Mouse (Mus musculus) liver, embryonic 15.5 days (tissue): Measurements from ENCODE around the gene Grpel1. TPM values are rescaled to one million over a fixed set of nuclear protein-coding genes. Genes with fewer than 3 reads are reported as not detected.

ENCODE experiments used
- ATAC-seq: fragments of 200-750 bp; cut with Nextera tagmentation; 2 replicates; pipeline ENCODE4 v1.8.0; 2017; ENCODE audit warnings: moderate number of reproducible peaks, mild to moderate bottlenecking, moderate library complexity; ENCODE audit not compliant: insufficient read depth
- H3K27ac ChIP-seq: fragments of 300-500 bp; sonication (generic); replicated peaks from 2 replicates; pipeline ENCODE4 v1.5.1; 2015; ENCODE audit warnings: mild to moderate bottlenecking, inconsistent platforms
- H3K27me3 ChIP-seq: fragments of 300-500 bp; sonication (generic); 2 replicates; pipeline ENCODE4 v1.6.1; 2015; ENCODE audit warnings: mild to moderate bottlenecking, inconsistent platforms
- H3K36me3 ChIP-seq: fragments of 300-500 bp; sonication (generic); replicated peaks from 2 replicates; pipeline ENCODE4 v1.6.1; 2015; ENCODE audit warnings: moderate library complexity, mild to moderate bottlenecking, inconsistent platforms
- H3K4me1 ChIP-seq: fragments of 300-500 bp; sonication (generic); replicated peaks from 2 replicates; pipeline ENCODE4 v1.6.1; 2015; ENCODE audit warnings: inconsistent platforms
- H3K4me2 ChIP-seq: fragments of 300-500 bp; sonication (generic); 2 replicates; pipeline ENCODE4 v1.6.1; 2015; ENCODE audit warnings: moderate library complexity, mild to moderate bottlenecking, inconsistent platforms
- H3K4me3 ChIP-seq: fragments of 300-500 bp; sonication (generic); replicated peaks from 2 replicates; pipeline ENCODE4 v1.5.1; 2015; ENCODE audit warnings: mild to moderate bottlenecking, inconsistent platforms
- H3K9ac ChIP-seq: fragments of 300-500 bp; sonication (generic); 2 replicates; pipeline ENCODE4 v1.6.1; 2015; ENCODE audit warnings: moderate library complexity, mild to moderate bottlenecking, inconsistent platforms
- H3K9me3 ChIP-seq: fragments of 300-500 bp; sonication (generic); replicated peaks from 2 replicates; pipeline ENCODE4 v1.6.1; 2016; ENCODE audit warnings: inconsistent platforms
- WGBS: fragments of 180-500 bp; shearing (Covaris S2); methylation state at CpG from one replicate; pipeline ENCODE4 v1.1.7; 2015; ENCODE audit warnings: mixed read lengths; ENCODE audit not compliant: insufficient replicate concordance; 5-methylcytosine and 5-hydroxymethylcytosine counted together
- polyA plus RNA-seq: library from polyadenylated mRNA; unstranded; fragments of >200 nt; fragmentation: Nextera tagmentation; extraction: Ambion mirVana; gene quantifications from 2 replicates; pipeline ENCODE4 v1.2.1, GENCODE M21; 2015

The Grpel1 gene
- polyA plus RNA-seq, result 36.9 and 37.0 TPM in 2 replicates

GRCm38 (mm10) chr5:36464709-36465661 is at the start of gene Grpel1:
TSS of gene Grpel1 (plus strand) at chr5:36464998.
- ATAC-seq, result peak; percentile 94
- Histone ChIP-seq H3K4me3 (peak within 1 kb of the TSS; percentile 87), H3K9me3 (no peaks in the 10 kb centered on the region), H3K4me1 (peaks cover 34% of the 10 kb centered on the region), H3K27ac (peak within 1 kb of the TSS; percentile 85), H3K9ac (peak within 1 kb of the TSS; percentile 79), H3K36me3 (peaks cover 25% of the 10 kb centered on the region), H3K27me3 (no peaks in the 10 kb centered on the region), H3K4me2 (peak within 1 kb of the TSS; percentile 94)
- under 1% methylated on average over 68 of the region's 68 CpGs for WGBS

- ATAC-seq, result no peak
- 45% methylated on average over 3 of the region's 3 CpGs for WGBS
- Histone ChIP-seq H3K36me3 (no peaks in the 10 kb centered on the region), H3K27ac (no peak overlapping the region), H3K9ac (no peak overlapping the region), H3K4me1 (no peaks in the 10 kb centered on the region), H3K27me3 (no peaks in the 10 kb centered on the region), H3K4me2 (no peak overlapping the region), H3K4me3 (no peak overlapping the region), H3K9me3 (no peaks in the 10 kb centered on the region)
Observed at GRCm38 (mm10) chr5:36419861-36420260, 44.9 kb upstream of the Grpel1 start.

GRCm38 (mm10) chr5:36422689-36423088 is 42.1 kb upstream of the Grpel1 start:
- Histone ChIP-seq H3K9me3 (no peaks in the 10 kb centered on the region), H3K9ac (no peak overlapping the region), H3K4me1 (no peaks in the 10 kb centered on the region), H3K36me3 (no peaks in the 10 kb centered on the region), H3K4me2 (no peak overlapping the region), H3K27ac (no peak overlapping the region), H3K27me3 (no peaks in the 10 kb centered on the region), H3K4me3 (no peak overlapping the region)
- ATAC-seq, result no peak

GRCm38 (mm10) chr5:36424676-36425075 is 40.1 kb upstream of the Grpel1 start:
- no peak overlapping the region for H3K27ac ChIP-seq
- H3K4me3 ChIP-seq, result no peak overlapping the region
- no peak for ATAC-seq
- no peaks in the 10 kb centered on the region for H3K9me3 ChIP-seq
- no peak overlapping the region for H3K4me2 ChIP-seq
- H3K36me3 ChIP-seq, result no peaks in the 10 kb centered on the region
- no peaks in the 10 kb centered on the region for H3K27me3 ChIP-seq
- no peaks in the 10 kb centered on the region for H3K4me1 ChIP-seq
- H3K9ac ChIP-seq, result no peak overlapping the region

GRCm38 (mm10) chr5:36426404-36426803 is 38.4 kb upstream of the Grpel1 start:
- WGBS, result 52% methylated on average over 5 of the region's 5 CpGs
- no peak overlapping the region for H3K9ac ChIP-seq
- H3K9me3 ChIP-seq, result no peaks in the 10 kb centered on the region
- no peak for ATAC-seq
- no peak overlapping the region for H3K4me3 ChIP-seq
- H3K27me3 ChIP-seq, result no peaks in the 10 kb centered on the region
- H3K27ac ChIP-seq, result no peak overlapping the region
- H3K4me1 ChIP-seq, result no peaks in the 10 kb centered on the region
- no peak overlapping the region for H3K4me2 ChIP-seq
- H3K36me3 ChIP-seq, result no peaks in the 10 kb centered on the region

GRCm38 (mm10) chr5:36427831-36428230 is 37.0 kb upstream of the Grpel1 start:
- Histone ChIP-seq H3K27me3 (no peaks in the 10 kb centered on the region), H3K4me2 (no peak overlapping the region), H3K4me3 (no peak overlapping the region), H3K4me1 (no peaks in the 10 kb centered on the region), H3K36me3 (no peaks in the 10 kb centered on the region), H3K27ac (no peak overlapping the region), H3K9ac (no peak overlapping the region), H3K9me3 (no peaks in the 10 kb centered on the region)
- ATAC-seq, result no peak
- 27% methylated on average over 11 of the region's 11 CpGs for WGBS

- Histone ChIP-seq H3K27ac (no peak overlapping the region), H3K4me3 (no peak overlapping the region), H3K9me3 (no peaks in the 10 kb centered on the region), H3K27me3 (no peaks in the 10 kb centered on the region), H3K4me2 (no peak overlapping the region), H3K36me3 (no peaks in the 10 kb centered on the region), H3K9ac (no peak overlapping the region), H3K4me1 (no peaks in the 10 kb centered on the region)
- no peak for ATAC-seq
- WGBS, result 69% methylated on average over 3 of the region's 3 CpGs
Observed at GRCm38 (mm10) chr5:36429551-36429950, 35.2 kb upstream of the Grpel1 start.

GRCm38 (mm10) chr5:36431711-36432110 is 33.1 kb upstream of the Grpel1 start:
- 37% methylated on average over 2 of the region's 2 CpGs for WGBS
- Histone ChIP-seq H3K27ac (no peak overlapping the region), H3K9me3 (no peaks in the 10 kb centered on the region), H3K4me3 (no peak overlapping the region), H3K27me3 (no peaks in the 10 kb centered on the region), H3K4me1 (no peaks in the 10 kb centered on the region), H3K9ac (no peak overlapping the region), H3K4me2 (no peak overlapping the region), H3K36me3 (no peaks in the 10 kb centered on the region)
- no peak for ATAC-seq

- H3K9me3 ChIP-seq, result no peaks in the 10 kb centered on the region
Observed at GRCm38 (mm10) chr5:36434398-36434967, 30.3 kb upstream of the Grpel1 start.

GRCm38 (mm10) chr5:36436858-36437257 is 27.9 kb upstream of the Grpel1 start:
- Histone ChIP-seq H3K4me1 (no peaks in the 10 kb centered on the region), H3K9ac (no peak overlapping the region), H3K27ac (no peak overlapping the region), H3K27me3 (no peaks in the 10 kb centered on the region), H3K4me3 (no peak overlapping the region), H3K4me2 (no peak overlapping the region), H3K36me3 (no peaks in the 10 kb centered on the region), H3K9me3 (no peaks in the 10 kb centered on the region)
- ATAC-seq, result no peak
- WGBS, result 36% methylated on average over 4 of the region's 4 CpGs

More at GRCm38 (mm10) chr5:36434398-36434967, 30.3 kb upstream of the Grpel1 start:
- H3K4me1 ChIP-seq, result no peaks in the 10 kb centered on the region
- no peak overlapping the region for H3K27ac ChIP-seq
- ATAC-seq, result no peak
- H3K27me3 ChIP-seq, result no peaks in the 10 kb centered on the region
- no peak overlapping the region for H3K9ac ChIP-seq
- 65% methylated on average over 9 of the region's 9 CpGs for WGBS
- no peak overlapping the region for H3K4me2 ChIP-seq
- H3K36me3 ChIP-seq, result no peaks in the 10 kb centered on the region
- no peak overlapping the region for H3K4me3 ChIP-seq

- H3K4me2 ChIP-seq, result no peak overlapping the region
- 43% methylated on average over 3 of the region's 3 CpGs for WGBS
- H3K9ac ChIP-seq, result no peak overlapping the region
- H3K36me3 ChIP-seq, result no peaks in the 10 kb centered on the region
- ATAC-seq, result no peak
- H3K9me3 ChIP-seq, result no peaks in the 10 kb centered on the region
- H3K27me3 ChIP-seq, result peaks cover 18% of the 10 kb centered on the region
- no peak overlapping the region for H3K27ac ChIP-seq
- no peaks in the 10 kb centered on the region for H3K4me1 ChIP-seq
- H3K4me3 ChIP-seq, result no peak overlapping the region
Observed at GRCm38 (mm10) chr5:36440741-36441140, 24.1 kb upstream of the Grpel1 start.
